Mouse (Mus musculus) lung, embryonic 14.5 days (tissue): Measurements from ENCODE around the gene Kctd11. TPM values are rescaled to one million over a fixed set of nuclear protein-coding genes. Genes with fewer than 3 reads are reported as not detected.
A peak's percentile ranks its signal among the peaks of the same experiment; 100 is the strongest.

Experiments used
- ATAC-seq: fragments of 200-750 bp; cut with Nextera tagmentation; 2 replicates; pipeline ENCODE4 v1.8.0; 2017; ENCODE audit warnings: mild to moderate bottlenecking, moderate TSS enrichment, moderate library complexity; ENCODE audit not compliant: insufficient read depth
- DNase-seq: peaks from one replicate; pipeline ENCODE4 v3.0.0-alpha.2; 2015
- H3K27ac ChIP-seq: fragments of 300-500 bp; sonication (generic); 2 replicates; pipeline ENCODE4 v1.5.1; 2014; ENCODE audit warnings: low read depth, mild to moderate bottlenecking, moderate library complexity
- H3K27me3 ChIP-seq: fragments of 300-500 bp; sonication (generic); 2 replicates; pipeline ENCODE4 v1.6.1; 2014; ENCODE audit warnings: low read length, control low read depth; ENCODE audit not compliant: insufficient read depth
- H3K36me3 ChIP-seq: fragments of 300-500 bp; sonication (generic); 2 replicates; pipeline ENCODE4 v1.6.1; 2014; ENCODE audit warnings: control low read depth; ENCODE audit not compliant: insufficient read depth
- H3K4me1 ChIP-seq: fragments of 300-500 bp; sonication (generic); 2 replicates; pipeline ENCODE4 v1.6.1; 2014; ENCODE audit warnings: antibody characterized with exemption, control low read depth; ENCODE audit not compliant: insufficient read depth
- H3K4me2 ChIP-seq: fragments of 300-500 bp; sonication (generic); 2 replicates; pipeline ENCODE4 v1.6.1; 2014; ENCODE audit warnings: mild to moderate bottlenecking
- H3K4me3 ChIP-seq: fragments of 300-500 bp; sonication (generic); 2 replicates; pipeline ENCODE4 v1.5.1; 2014; ENCODE audit warnings: low read depth, low read length
- H3K9ac ChIP-seq: fragments of 300-500 bp; sonication (generic); 2 replicates; pipeline ENCODE4 v1.6.1; 2014
- H3K9me3 ChIP-seq: fragments of 300-500 bp; sonication (generic); 2 replicates; pipeline ENCODE4 v1.6.1; 2016; ENCODE audit warnings: low read depth, low read length, control low read depth
- CTCF ChIP-seq: IDR thresholded peaks from 2 replicates; pipeline ENCODE4 v1.5.1; 2016; ENCODE audit warnings: antibody characterized with exemption, low read depth
- WGBS: fragments of 180-500 bp; shearing (Covaris S2); extraction: QIAGEN DNeasy Blood & Tissue Kit; methylation state at CpG from one replicate; pipeline ENCODE4 v1.1.7; 2014; 5-methylcytosine and 5-hydroxymethylcytosine counted together
- polyA plus RNA-seq: library from polyadenylated mRNA; unstranded; fragments of >200 nt; fragmentation: Nextera tagmentation; extraction: Ambion mirVana; gene quantifications from 2 replicates; pipeline ENCODE4 v1.2.1, GENCODE M21; 2014

Gene Kctd11
- polyA plus RNA-seq, 1 experiment from 2014 or later: 7.5 TPM

GRCm38 (mm10) chr11:69901406-69901846 lies 20.2 kb upstream of the Kctd11 start:
- peak overlapping the region; percentile 98 for H3K27ac ChIP-seq
- no peaks in the 10 kb centered on the region for H3K9me3 ChIP-seq
- peak overlapping the region; percentile 84 for H3K4me3 ChIP-seq
- peak; percentile 99 for DNase-seq
- peak overlapping the region; percentile 99 for H3K4me2 ChIP-seq
- no peak for TF ChIP-seq CTCF
- under 1% methylated on average over 42 of the region's 42 CpGs for WGBS
- H3K27me3 ChIP-seq: no peaks in the 10 kb centered on the region
- peaks cover 30% of the 10 kb centered on the region for H3K36me3 ChIP-seq
- H3K9ac ChIP-seq: peak overlapping the region; percentile 89
- peak; percentile 79 for ATAC-seq
- H3K4me1 ChIP-seq: 0 out of 2 replicates have a peak, but pooled peaks cover 5% of the 10 kb centered on the region

- Histone ChIP-seq H3K27ac (peak within 1 kb of the TSS; percentile 98), H3K9me3 (no peaks in the 10 kb centered on the region), H3K4me1 (0 out of 2 replicates have a peak, but pooled peaks cover 5% of the 10 kb centered on the region), H3K27me3 (no peaks in the 10 kb centered on the region), H3K9ac (peak within 1 kb of the TSS; percentile 89), H3K4me2 (peak within 1 kb of the TSS; percentile 99), H3K4me3 (peak within 1 kb of the TSS; percentile 84), H3K36me3 (peaks cover 23% of the 10 kb centered on the region)
- no peak for TF ChIP-seq CTCF
- ATAC-seq (peak; percentile 93), DNase-seq (peak; percentile 96)
- under 1% methylated on average over 38 of the region's 38 CpGs for WGBS
These were observed 19.5 kb upstream of the Kctd11 start, which contains the start of the genes 2810408A11Rik and Neurl4 for GRCm38 (mm10) chr11:69900471-69901405. TSS of gene 2810408A11Rik (minus strand) at chr11:69900987. TSS of gene Neurl4 (plus strand) at chr11:69901072.

DNA sequence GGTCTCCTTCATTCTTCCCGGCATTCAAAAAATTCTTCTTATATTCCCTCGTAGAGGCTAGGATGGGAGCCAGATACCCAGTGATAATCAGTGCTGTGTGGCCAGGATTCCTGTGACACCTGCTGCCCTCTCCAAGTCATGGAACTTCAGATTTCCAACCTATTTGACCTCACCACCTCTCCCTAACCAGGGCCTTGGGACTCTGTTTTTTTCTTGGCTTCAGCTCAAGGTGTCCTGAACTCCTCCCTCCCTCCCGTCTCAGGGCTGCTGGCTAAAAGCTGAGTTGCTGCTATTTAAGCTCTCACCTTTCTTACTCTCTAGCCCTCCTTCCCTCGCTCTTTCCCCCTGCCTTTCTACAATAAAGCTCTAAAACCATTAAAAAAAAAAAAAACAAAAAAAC lies 18.7 kb upstream of the Kctd11 start:
- H3K4me3 ChIP-seq: peak overlapping the region; percentile 84
- peak overlapping the region; percentile 99 for H3K4me2 ChIP-seq
- no peak for ATAC-seq
- TF ChIP-seq CTCF: no peak
- 0 out of 2 replicates have a peak, but pooled peaks cover 5% of the 10 kb centered on the region for H3K4me1 ChIP-seq
- 16% methylated on average over 4 of the region's 4 CpGs for WGBS
- peaks cover 15% of the 10 kb centered on the region for H3K36me3 ChIP-seq
- H3K27ac ChIP-seq: peak overlapping the region; percentile 12; the same call in 1 of the 2 replicates
- peak overlapping the region; percentile 89 for H3K9ac ChIP-seq
- H3K9me3 ChIP-seq: no peaks in the 10 kb centered on the region
- H3K27me3 ChIP-seq: no peaks in the 10 kb centered on the region
- peak; percentile 47 for DNase-seq

DNA sequence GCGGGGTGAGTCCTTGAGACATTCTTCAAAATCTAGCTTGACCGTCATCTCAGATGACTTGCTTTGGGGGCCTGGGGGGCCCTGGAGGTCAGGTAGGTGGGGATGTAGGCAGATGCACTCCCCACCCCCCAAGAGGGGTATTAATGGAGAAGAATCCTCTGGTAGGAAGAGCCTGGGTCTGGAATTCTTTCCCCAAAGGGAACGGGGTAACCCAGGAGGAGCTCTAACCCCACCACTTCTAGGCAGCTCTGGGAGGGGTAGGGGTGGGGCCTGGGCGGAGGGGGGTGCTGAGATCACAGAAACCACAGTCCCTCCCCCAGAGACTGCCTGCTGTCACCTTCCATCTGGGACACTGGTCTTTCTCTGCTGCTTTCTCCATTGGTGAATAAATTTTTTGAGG lies 14.1 kb upstream of the Kctd11 start, which contains the start of gene Acap1:
Gene Acap1, minus strand, starts transcription at position 249 of the 400 bp plus-strand sequence.
- WGBS: 60% methylated on average over 4 of the region's 4 CpGs
- no peak within 1 kb of the TSS for H3K9ac ChIP-seq

GRCm38 (mm10) chr11:69894671-69895070 lies 13.5 kb upstream of the Kctd11 start:
- 0 out of 2 replicates have a peak, but pooled peaks cover 5% of the 10 kb centered on the region for H3K4me1 ChIP-seq
- 75% methylated on average over 5 of the region's 5 CpGs for WGBS
- H3K9me3 ChIP-seq: no peaks in the 10 kb centered on the region
- H3K27ac ChIP-seq: no peak overlapping the region
- no peak overlapping the region for H3K9ac ChIP-seq
- no peak for ATAC-seq
- TF ChIP-seq CTCF: no peak
- H3K27me3 ChIP-seq: no peaks in the 10 kb centered on the region
- H3K4me2 ChIP-seq: no peak overlapping the region
- no peak overlapping the region for H3K4me3 ChIP-seq
- DNase-seq: no peak
- no peaks in the 10 kb centered on the region for H3K36me3 ChIP-seq

More for the DNA sequence above, 14.1 kb upstream of the Kctd11 start, which contains the start of gene Acap1:
- H3K4me1 ChIP-seq: 0 out of 2 replicates have a peak, but pooled peaks cover 8% of the 10 kb centered on the region
- H3K27ac ChIP-seq: no peak within 1 kb of the TSS
- DNase-seq: no peak
- H3K4me3 ChIP-seq: no peak within 1 kb of the TSS
- H3K9me3 ChIP-seq: no peaks in the 10 kb centered on the region
- H3K36me3 ChIP-seq: no peaks in the 10 kb centered on the region
- no peaks in the 10 kb centered on the region for H3K27me3 ChIP-seq
- no peak for ATAC-seq
- no peak for TF ChIP-seq CTCF
- no peak within 1 kb of the TSS for H3K4me2 ChIP-seq

GRCm38 (mm10) chr11:69891482-69891881 lies 10.3 kb upstream of the Kctd11 start:
- TF ChIP-seq CTCF: no peak
- no peaks in the 10 kb centered on the region for H3K9me3 ChIP-seq
- H3K4me3 ChIP-seq: no peak overlapping the region
- H3K36me3 ChIP-seq: no peaks in the 10 kb centered on the region
- H3K4me1 ChIP-seq: 0 out of 2 replicates have a peak, but pooled peaks cover 4% of the 10 kb centered on the region
- no peak overlapping the region for H3K4me2 ChIP-seq
- DNase-seq (peak; percentile 48), ATAC-seq (no peak)
- WGBS: 41% methylated on average over 4 of the region's 4 CpGs
- H3K27me3 ChIP-seq: no peaks in the 10 kb centered on the region
- H3K27ac ChIP-seq: no peak overlapping the region
- no peak overlapping the region for H3K9ac ChIP-seq
